Mouse (Mus musculus) intestine, postnatal 0 days (tissue): ENCODE results near the gene Gm20662. TPM values are rescaled to one million over a fixed set of nuclear protein-coding genes. Genes with fewer than 3 reads are reported as not detected.

Experiments used
- ATAC-seq: fragments of 200-750 bp; cut with Nextera tagmentation; 2 replicates; pipeline ENCODE4 v1.8.0; 2017; ENCODE audit warnings: mild to moderate bottlenecking, moderate TSS enrichment, moderate library complexity
- H3K27ac ChIP-seq: fragments of 300-500 bp; sonication (generic); 2 replicates; pipeline ENCODE4 v1.5.1; 2014; ENCODE audit warnings: mild to moderate bottlenecking, low read depth, low read length, moderate library complexity
- H3K27me3 ChIP-seq: fragments of 300-500 bp; sonication (generic); replicated peaks from 2 replicates; pipeline ENCODE4 v1.6.1; 2014; ENCODE audit warnings: low read length, mixed read lengths; ENCODE audit not compliant: control insufficient read depth, insufficient read depth
- H3K36me3 ChIP-seq: fragments of 300-500 bp; sonication (generic); 2 replicates; pipeline ENCODE4 v1.6.1; 2014; ENCODE audit warnings: mild to moderate bottlenecking, moderate library complexity; ENCODE audit not compliant: control insufficient read depth, insufficient read depth
- H3K4me1 ChIP-seq: fragments of 300-500 bp; sonication (generic); replicated peaks from 2 replicates; pipeline ENCODE4 v1.6.1; 2014; ENCODE audit warnings: antibody characterized with exemption, low read length, mixed read lengths; ENCODE audit not compliant: control insufficient read depth, insufficient read depth
- H3K4me2 ChIP-seq: fragments of 300-500 bp; sonication (generic); replicated peaks from 2 replicates; pipeline ENCODE4 v1.6.1; 2014; ENCODE audit warnings: low read depth, mild to moderate bottlenecking, moderate library complexity
- H3K4me3 ChIP-seq: fragments of 300-500 bp; sonication (generic); 2 replicates; pipeline ENCODE4 v1.5.1; 2014; ENCODE audit warnings: low read depth, low read length
- H3K9ac ChIP-seq: fragments of 300-500 bp; sonication (generic); 2 replicates; pipeline ENCODE4 v1.6.1; 2014; ENCODE audit warnings: mild to moderate bottlenecking, low read depth, low read length
- H3K9me3 ChIP-seq: fragments of 300-500 bp; sonication (generic); 2 replicates; pipeline ENCODE4 v1.6.1; 2016; ENCODE audit warnings: mixed run types; ENCODE audit not compliant: control insufficient read depth
- CTCF ChIP-seq: sonication (generic); IDR thresholded peaks from 2 replicates; pipeline ENCODE4 v1.5.1; 2016; ENCODE audit warnings: low read depth, mild to moderate bottlenecking, control low read depth, antibody characterized with exemption, moderate library complexity
- WGBS: fragments of 180-500 bp; shearing (Covaris S2); extraction: QIAGEN DNeasy Blood & Tissue Kit; methylation state at CpG from one replicate; pipeline ENCODE4 v1.1.7; 2014; 5-methylcytosine and 5-hydroxymethylcytosine counted together
- polyA plus RNA-seq: library from polyadenylated mRNA; unstranded; fragments of >200 nt; fragmentation: Nextera tagmentation; extraction: Ambion mirVana; gene quantifications from 2 replicates; pipeline ENCODE4 v1.2.1, GENCODE M21; 2015

The Gm20662 gene
- polyA plus RNA-seq, 1 experiment from 2014 or later = not detected

DNA sequence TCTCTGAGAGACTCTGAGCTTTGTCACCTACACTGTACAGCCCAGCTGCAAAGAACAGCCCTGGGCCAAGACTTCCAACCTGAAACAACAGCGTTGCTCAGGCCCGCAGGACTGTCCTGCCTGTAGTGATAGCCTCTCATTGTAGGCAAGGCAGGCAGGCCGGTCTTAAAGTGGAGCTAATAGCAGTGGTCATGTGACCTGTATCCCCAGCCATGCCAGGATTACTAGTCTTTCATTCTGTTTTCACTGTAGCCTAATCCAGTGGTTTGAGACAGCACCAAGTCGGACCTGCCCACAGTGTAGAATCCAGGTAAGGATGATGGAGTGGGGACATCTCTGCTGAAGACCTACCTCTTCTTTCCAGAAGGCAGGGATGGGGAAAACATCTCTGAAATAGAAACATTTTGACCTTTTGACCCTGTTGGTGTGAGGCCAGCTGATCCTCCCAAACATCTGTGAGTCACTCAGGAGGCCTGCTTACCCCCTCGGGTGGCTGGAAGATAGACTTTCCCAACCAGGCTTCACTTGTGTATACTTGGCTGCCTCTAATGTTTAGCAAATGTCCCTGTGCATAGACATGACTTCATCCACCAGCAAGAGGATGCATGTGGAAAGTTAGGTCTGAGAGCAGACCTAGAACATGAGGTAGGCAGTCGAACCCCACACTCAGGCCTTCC is 40.4 kb upstream of the Gm20662 start:
- H3K4me1 ChIP-seq = no peaks in the 10 kb centered on the region
- no peak overlapping the region for H3K4me2 ChIP-seq
- 70% methylated on average over 6 of the region's 6 CpGs for WGBS
- H3K27me3 ChIP-seq = no peaks in the 10 kb centered on the region
- no peaks in the 10 kb centered on the region for H3K9me3 ChIP-seq
- TF ChIP-seq CTCF = no peak
- H3K27ac ChIP-seq = no peak overlapping the region
- no peak overlapping the region for H3K9ac ChIP-seq
- 0 out of 2 replicates have a peak, but pooled peaks cover 8% of the 10 kb centered on the region for H3K36me3 ChIP-seq
- H3K4me3 ChIP-seq = no peak overlapping the region
- no peak for ATAC-seq

GRCm38 (mm10) chr9:107957141-107957540 is 39.0 kb upstream of the Gm20662 start:
- ATAC-seq = no peak
- Histone ChIP-seq H3K4me2 (no peak overlapping the region), H3K27me3 (no peaks in the 10 kb centered on the region), H3K4me3 (no peak overlapping the region), H3K9me3 (no peaks in the 10 kb centered on the region), H3K27ac (no peak overlapping the region), H3K36me3 (0 out of 2 replicates have a peak, but pooled peaks cover 8% of the 10 kb centered on the region), H3K9ac (no peak overlapping the region), H3K4me1 (no peaks in the 10 kb centered on the region)
- TF ChIP-seq CTCF = no peak
- WGBS = 60% methylated on average over 6 of the region's 6 CpGs

GRCm38 (mm10) chr9:107959896-107960295 is 36.3 kb upstream of the Gm20662 start:
- H3K4me2 ChIP-seq = no peak overlapping the region
- TF ChIP-seq CTCF = no peak
- H3K4me1 ChIP-seq = no peaks in the 10 kb centered on the region
- no peaks in the 10 kb centered on the region for H3K27me3 ChIP-seq
- H3K27ac ChIP-seq = no peak overlapping the region; the same call in 1 of the 2 replicates
- H3K9ac ChIP-seq = no peak overlapping the region
- peaks cover 8% of the 10 kb centered on the region; the same call in 1 of the 2 replicates for H3K36me3 ChIP-seq
- 64% methylated on average over 6 of the region's 6 CpGs for WGBS
- no peaks in the 10 kb centered on the region for H3K9me3 ChIP-seq
- ATAC-seq = no peak
- no peak overlapping the region for H3K4me3 ChIP-seq

GRCm38 (mm10) chr9:107960928-107961327 is 35.2 kb upstream of the Gm20662 start:
- H3K4me2 ChIP-seq = no peak overlapping the region
- no peak overlapping the region for H3K4me3 ChIP-seq
- 74% methylated on average over 4 of the region's 4 CpGs for WGBS
- TF ChIP-seq CTCF = peak; percentile 55
- no peaks in the 10 kb centered on the region for H3K27me3 ChIP-seq
- H3K27ac ChIP-seq = no peak overlapping the region
- H3K36me3 ChIP-seq = peaks cover 8% of the 10 kb centered on the region; the same call in 1 of the 2 replicates
- no peak overlapping the region for H3K9ac ChIP-seq
- H3K9me3 ChIP-seq = no peaks in the 10 kb centered on the region
- ATAC-seq = no peak
- H3K4me1 ChIP-seq = no peaks in the 10 kb centered on the region

GRCm38 (mm10) chr9:107961351-107961762 is 34.8 kb upstream of the Gm20662 start:
- Histone ChIP-seq H3K9ac (no peak overlapping the region), H3K4me2 (no peak overlapping the region), H3K27ac (no peak overlapping the region), H3K27me3 (no peaks in the 10 kb centered on the region), H3K4me1 (no peaks in the 10 kb centered on the region), H3K9me3 (no peaks in the 10 kb centered on the region), H3K4me3 (no peak overlapping the region), H3K36me3 (peaks cover 8% of the 10 kb centered on the region; the same call in 1 of the 2 replicates)
- no peak for TF ChIP-seq CTCF
- ATAC-seq = no peak
- 89% methylated on average over 10 of the region's 10 CpGs for WGBS

- Histone ChIP-seq H3K27me3 (no peaks in the 10 kb centered on the region), H3K4me1 (no peaks in the 10 kb centered on the region), H3K4me3 (no peak overlapping the region), H3K27ac (no peak overlapping the region), H3K9ac (no peak overlapping the region), H3K4me2 (no peak overlapping the region), H3K9me3 (no peaks in the 10 kb centered on the region), H3K36me3 (peaks cover 8% of the 10 kb centered on the region; the same call in 1 of the 2 replicates)
- 54% methylated on average over 5 of the region's 5 CpGs for WGBS
- no peak for ATAC-seq
- peak; percentile 70 for TF ChIP-seq CTCF
These were observed 34.3 kb upstream of the Gm20662 start for GRCm38 (mm10) chr9:107961881-107962280.
